Mouse (Mus musculus): ENCODE data around the gene Ube2s.

The Ube2s gene

GRCm38 (mm10) chr7:4776861-4777830, 35.2 kb downstream of the Ube2s start:
- DNase-seq: no peak

DNA sequence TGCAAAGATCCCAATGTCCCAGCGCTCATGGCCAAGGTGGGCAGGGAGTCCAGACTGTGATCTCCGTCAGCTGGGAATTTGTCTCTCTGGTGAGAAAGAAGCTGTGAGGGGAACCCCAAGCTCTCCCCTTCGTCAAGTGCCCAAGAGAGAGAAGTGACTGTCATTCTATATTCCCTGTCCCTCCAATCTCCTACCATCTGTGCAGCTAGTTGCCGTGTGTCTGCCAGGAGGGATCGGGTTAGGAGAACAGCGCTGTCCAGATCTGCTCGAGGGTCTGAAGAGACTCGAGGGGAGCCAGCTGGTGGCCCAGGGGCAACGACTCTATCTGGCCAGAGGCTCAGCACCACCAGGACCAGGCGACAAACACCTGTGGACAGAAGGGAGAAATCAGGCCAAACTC, 36.3 kb downstream of the Ube2s start:
- no peak for DNase-seq

GRCm38 (mm10) chr7:4771202-4771601, 41.2 kb downstream of the Ube2s start, which contains the start of gene Fam71e2:
Gene Fam71e2 (minus strand): TSS chr7:4771302.
- no peak for DNase-seq

DNA sequence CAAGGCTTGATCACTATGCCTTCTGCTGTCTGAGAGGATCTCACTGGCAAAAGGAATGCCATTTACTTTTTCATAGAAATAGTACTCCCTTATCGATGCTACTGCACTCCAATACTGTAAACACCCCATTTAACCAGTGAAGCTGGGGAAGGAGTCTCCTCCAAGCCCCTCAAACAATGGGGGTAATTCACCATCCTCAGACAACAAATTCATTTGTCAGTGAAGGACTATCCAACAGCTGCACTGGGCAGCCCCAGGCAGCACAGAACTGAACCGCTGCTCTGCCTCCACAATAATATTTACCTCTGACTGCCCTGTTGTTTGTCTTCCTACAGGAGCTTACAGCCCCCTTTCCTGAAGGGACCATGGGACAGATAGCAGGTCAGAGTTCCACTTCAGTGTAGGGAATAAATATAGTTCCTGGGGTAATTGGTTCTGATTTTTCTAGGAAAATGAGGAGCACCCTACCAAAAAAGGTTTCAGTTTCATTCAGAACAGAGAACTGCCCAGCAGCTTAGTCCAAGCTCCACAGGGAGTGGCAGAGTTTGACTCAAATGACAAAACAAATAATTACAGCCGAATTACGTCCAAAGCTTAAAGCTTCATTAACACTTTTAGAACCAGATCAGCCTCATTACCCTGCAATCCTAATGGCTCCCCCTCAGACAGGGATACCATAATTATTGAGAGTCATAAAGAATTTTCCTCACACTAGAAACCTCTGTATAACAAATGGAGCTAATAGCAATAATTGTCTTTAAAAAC, 47.3 kb downstream of the Ube2s start:
- DNase-seq: no peak

DNA sequence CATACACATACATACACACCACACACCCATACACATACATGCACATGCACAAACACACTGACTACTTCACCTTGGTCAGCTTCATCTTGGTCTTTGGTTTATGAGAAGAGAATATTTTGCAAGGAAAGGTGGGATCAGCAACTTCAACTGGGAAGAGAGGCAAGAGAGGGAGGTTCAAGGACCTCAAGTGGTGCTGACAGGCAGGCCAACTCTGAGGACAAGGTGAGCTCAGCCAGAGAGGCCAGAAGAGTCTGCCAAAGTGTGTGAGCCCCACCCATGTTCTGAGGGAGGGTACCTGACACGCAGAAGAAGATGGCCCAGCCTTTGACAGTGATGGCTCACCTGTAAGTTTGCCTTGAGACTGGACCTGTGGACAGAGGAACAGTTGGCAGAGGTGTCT, 52.7 kb downstream of the Ube2s start:
- DNase-seq: no peak

- DNase-seq: no peak
Observed at GRCm38 (mm10) chr7:4752821-4753570, 59.4 kb downstream of the Ube2s start, which contains the start of gene Cox6b2. Gene Cox6b2 (minus strand): TSS chr7:4753094.

- DNase-seq: no peak
Observed at GRCm38 (mm10) chr7:4751971-4752820, 60.2 kb downstream of the Ube2s start.

DNA sequence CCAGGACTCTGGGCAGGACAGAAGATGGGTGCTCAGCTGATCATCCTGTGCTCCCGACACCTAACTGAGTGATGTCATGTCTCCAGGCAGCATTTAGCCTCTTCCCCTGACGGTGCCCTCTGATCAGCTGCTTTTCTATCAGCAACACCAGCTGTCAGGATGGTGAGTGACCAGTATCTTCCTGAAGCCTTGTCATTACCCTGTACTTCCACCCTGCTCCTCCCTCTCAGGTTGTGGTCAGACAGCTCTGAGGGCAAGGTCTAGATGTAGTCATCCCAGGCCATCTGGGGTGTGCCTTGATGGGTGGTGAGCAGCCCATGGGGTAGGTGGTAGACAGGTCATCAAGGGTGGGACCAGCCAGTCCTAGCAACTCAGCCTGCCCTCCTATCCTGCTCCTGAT, 63.2 kb downstream of the Ube2s start:
- DNase-seq: no peak

DNA sequence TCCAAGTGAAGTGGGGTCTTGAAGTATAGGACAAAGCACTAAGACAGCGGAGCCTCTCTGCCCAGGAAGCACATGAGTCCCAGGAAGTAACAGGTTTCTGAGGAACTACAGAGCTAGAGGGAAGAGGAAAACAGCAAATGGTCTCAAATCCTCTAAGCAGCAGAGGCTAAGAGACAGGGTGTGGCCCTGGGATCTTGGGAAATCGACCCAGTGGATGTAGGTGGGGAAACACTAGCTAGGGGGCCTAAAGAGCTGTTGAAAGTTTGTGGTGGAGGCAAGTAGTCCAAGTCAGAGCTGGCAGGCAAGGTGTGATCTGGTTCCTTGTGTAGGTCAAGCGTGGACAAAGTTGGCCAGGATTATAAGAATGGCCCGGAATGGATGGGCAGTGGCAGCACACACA, 64.1 kb downstream of the Ube2s start:
- no peak for DNase-seq

GRCm38 (mm10) chr7:4747156-4747899, 65.1 kb downstream of the Ube2s start:
- DNase-seq: no peak

- DNase-seq: no peak
Observed at GRCm38 (mm10) chr7:4746326-4746980, 65.9 kb downstream of the Ube2s start.

GRCm38 (mm10) chr7:4744886-4745285, 67.5 kb downstream of the Ube2s start:
- DNase-seq: no peak

Measured in cerebellum, adult 11 months (tissue).